Mouse (Mus musculus): ENCODE data around the gene Fam234a.
"Not testable (repeated sequence)": the region's sequence is repeated elsewhere in the genome, so short reads cannot be mapped to it uniquely, and the experiment has no call there.

Gene Fam234a

DNA sequence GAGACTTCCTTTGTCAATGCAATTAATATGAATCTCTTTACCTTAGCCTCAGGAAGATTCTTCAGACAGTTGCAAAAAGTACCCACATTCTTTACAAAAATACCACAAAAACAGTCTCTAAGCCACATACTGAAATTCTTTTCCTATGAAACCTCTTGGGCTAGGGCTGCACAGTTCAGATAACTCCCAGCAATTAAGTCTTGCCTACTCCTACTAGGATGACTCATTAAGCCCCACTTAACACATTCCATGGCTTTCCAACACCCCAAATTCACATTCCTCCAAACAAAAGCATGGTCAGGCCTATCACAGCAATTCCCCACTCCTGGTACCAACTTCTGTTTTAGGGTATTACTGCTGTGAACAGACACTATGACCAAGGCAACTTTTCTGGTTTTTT is 65.4 kb downstream of the Fam234a start:
- no peak for DNase-seq (ENCODE audit: low read depth in 2 of 2, low spot score in 2 of 2)

GRCm38 (mm10) chr17:26175248-26175647 is 68.8 kb downstream of the Fam234a start:
- not testable (repeated sequence) for DNase-seq (ENCODE audit: low read depth in 2 of 2, low spot score in 2 of 2)

- DNase-seq (ENCODE audit: low read depth in 2 of 2, low spot score in 2 of 2): peak; percentile 58 to 63
These were observed 76.0 kb downstream of the Fam234a start for GRCm38 (mm10) chr17:26168039-26168438.

- DNase-seq (ENCODE audit: low read depth in 2 of 2, low spot score in 2 of 2): no peak
These were observed 81.3 kb downstream of the Fam234a start for GRCm38 (mm10) chr17:26162736-26163135.

All from CD8-positive naive resting alpha-beta T cell, adult 2 months (primary cell).